Mouse (Mus musculus): ENCODE data around the gene Tkt.

The Tkt gene

DNA sequence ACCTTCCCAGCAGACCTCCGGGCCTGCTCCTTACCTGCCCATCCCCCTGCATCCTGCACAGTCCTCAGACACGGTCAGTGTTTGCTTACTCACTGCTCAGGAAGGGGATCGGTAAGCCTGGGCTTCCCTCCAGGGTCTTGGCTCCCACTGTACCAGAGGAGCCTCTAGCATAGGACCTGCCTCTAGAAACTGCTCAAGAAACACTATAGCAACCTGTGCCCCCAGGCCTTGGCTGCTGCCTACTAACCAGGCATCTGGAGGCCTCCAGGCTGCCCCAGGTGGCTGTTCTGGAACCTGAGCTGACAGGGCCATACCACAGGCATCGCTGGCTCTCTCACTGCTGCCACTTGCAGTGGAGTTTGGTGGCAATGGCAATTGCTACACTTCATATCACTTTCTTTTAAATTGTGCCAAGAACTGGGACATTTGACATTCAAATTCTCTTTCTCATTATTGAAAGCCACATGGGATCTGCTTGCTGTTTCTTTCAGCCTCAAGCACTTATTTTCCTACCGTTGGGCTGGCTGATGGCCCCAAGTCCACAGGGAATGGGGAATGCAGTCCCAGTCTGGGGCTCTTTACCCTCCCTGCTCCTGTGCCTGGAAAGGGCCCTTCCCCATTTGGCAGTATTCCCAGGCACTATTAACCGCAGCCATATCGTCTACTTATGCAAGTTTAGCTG, 38.8 kb downstream of the Tkt start:
- DNase-seq, result no peak

DNA sequence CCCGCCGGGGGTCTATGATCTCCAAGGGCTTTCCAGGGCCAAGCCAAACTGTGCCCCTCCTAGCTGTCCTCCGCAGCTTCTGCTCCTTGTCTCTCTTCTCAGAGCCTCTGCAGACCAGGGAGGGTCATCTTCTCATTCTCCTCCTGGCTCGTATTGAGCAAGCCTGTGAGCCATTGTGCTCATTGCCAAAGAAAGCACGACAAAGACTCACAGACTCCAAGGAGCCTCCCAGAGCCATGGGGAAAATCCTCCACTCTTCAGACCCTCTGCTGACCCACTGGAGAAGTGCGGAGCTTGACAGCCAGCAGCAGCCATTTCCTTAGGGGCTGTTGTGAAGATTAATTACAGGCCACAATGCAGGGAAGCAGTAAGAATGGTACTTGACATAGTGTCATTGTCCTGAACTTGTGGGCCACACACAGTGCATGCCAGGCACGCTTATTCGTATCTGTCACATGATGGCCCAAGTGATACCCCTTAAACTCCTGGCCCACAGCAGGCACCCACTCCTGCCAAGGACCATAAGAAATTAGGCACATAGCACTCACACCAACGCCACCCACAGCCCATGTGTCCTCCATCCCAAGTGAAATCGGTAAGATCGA, 42.0 kb downstream of the Tkt start:
- no peak for DNase-seq

DNA sequence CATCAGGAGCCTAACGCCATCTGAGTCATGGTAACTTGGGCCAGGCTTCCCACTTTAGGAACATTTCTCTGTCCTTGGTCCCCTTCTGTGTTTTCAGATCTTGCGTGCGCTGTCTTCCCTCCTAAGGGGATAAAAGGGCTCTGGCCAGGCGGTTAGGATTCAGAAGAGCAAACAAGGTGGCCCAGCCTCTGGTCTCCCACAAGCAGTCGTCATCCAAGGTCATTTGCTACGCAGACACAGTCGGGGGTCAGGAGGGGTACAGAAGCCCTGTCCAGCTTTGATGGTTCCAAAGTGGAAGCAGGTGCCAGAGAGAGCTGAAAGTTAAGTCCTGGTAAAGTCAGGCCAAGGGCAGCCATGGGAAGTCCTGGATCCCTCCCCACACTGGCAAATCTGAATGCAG, 42.8 kb downstream of the Tkt start:
- no peak for DNase-seq

DNA sequence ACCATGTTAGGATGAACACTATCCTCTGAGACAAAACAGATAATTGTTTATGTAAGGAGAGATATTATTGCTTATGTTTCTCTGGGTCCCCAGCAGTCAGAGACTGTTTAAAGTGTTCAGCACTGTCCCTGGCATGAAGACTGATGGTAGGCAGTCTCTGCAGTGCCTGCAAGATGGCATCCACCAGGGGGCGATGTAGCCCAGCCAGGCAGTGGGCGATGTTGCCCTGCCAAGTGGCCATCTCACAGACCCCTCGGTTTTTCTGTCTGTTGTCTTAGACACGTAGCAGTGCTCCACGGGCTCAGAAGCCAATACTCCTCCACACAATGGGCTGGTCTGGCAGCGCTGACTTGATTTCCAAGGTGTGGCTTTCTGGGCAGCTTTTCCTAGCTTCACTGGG, 43.3 kb downstream of the Tkt start:
- peak; percentile 60 for DNase-seq

DNA sequence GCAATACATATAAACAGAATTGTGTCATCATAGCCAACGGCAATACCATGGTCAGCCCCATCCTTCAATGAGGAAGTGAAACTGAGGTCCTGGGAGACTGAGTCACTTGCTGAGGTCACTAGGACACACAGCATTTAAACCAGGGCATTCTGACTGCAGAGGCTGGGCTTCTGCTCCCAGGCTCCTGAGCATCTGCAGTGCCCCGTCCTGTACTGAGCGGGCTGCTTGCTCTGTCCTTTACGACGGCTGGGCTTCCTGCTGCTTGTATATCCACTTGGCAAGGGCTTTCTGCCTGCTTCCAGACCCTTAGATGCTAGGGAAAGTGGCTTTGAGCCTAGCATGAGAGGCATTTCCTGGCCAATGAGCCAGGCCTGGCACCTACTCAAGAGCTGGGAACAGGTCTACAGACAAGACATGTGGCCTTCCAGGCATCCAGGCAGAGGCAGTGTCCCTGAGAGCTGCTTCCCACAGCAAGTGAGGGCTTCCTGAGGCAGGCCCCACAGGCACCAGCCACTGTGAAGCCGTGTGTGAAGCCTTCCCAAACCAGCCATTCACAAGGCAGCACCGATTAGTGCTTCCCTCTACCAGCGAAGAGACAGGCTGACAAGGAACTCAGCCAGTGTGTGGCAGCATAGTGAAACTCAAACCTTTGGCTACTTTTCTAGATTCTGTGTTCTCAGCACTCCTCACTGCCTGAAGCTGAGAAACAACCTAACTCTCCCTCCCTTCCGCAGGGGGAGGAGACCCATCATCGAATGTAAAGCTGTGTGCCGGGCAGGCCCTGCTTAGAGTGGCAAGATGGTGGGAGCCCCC, 45.3 kb downstream of the Tkt start:
- peak; percentile 40 for DNase-seq

DNA sequence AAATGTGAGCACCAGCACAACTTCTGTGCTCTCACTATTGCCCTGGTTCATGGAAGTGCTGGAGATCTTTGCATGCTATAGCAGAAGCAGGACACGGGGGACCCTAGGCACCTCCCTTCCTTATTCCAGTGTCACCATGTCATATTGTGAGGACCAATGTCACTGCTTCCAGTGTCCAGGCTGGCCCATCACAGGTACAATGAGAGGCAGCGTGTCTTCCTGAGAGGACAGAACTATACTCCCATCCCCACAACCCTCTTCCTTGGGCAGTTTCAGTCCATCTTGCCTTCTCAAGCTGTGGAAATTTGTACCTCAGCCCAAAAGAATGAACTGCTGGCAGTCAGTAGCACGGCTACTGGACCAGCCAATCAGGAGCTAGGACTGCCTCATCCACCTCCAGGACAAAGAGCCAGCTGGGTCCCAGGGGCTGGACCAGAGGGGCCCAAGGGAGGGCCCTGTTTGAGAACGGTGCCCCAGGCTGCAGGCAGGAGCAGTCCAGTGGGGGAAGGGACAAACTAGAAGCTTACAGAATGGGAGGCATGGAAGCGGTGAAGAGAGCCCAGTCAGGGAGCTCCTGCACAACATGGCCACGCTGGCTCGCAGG, 46.0 kb downstream of the Tkt start:
- DNase-seq, result peak; percentile 47

DNA sequence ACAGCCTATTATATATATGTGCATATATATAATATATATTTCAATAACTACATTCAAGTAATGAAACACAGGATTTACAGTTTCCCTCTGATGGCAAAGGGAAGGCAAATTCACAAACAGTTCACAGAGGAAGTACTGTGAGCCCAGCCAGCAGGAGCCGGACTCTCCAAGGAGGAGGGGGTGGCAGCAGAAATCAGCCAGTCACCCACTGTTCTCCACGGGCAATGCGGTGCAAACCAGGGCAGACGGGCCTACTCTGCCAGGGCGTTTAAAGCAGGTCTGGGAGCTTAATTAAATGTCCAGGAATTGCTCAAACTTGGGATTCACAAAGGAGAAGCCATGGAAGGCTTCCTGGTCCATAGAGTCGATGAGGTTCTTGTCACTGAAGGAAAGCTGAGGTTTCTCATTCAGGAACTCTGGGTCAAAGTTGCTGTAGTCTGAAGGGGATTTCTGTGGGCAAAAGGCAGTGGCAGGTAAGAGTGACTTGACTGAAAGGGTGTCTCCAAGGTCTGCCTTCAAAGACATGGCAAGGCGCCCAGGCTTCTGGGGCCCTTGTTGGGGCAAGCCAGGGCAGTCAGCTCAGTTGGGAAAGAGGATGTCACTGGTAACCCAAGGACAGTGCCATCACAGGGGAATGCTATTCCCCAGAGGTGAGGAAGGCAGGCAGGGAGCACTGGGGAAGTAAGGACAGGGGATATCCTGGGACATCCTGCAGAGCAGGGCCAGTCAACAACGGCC, 47.6 kb downstream of the Tkt start:
- no peak for DNase-seq

DNA sequence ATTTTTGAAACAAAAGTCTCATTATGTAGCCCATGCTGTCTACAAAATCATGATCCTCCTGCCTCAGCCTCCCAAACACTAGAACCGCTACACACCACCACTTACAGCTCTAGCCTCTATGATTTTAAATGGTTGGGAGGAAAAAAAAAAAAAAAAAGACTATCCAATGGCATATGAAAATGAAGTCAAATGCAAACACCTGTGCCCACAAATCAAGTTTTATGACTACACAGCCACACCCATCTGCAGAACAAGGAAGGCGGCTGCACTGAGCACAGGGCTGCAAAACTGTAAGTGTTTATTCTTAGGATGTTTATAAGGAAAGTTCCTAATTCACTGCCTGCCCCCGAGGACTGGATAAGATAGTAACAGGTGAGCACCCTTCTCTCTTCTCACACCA, 48.2 kb downstream of the Tkt start:
- DNase-seq, result no peak

DNA sequence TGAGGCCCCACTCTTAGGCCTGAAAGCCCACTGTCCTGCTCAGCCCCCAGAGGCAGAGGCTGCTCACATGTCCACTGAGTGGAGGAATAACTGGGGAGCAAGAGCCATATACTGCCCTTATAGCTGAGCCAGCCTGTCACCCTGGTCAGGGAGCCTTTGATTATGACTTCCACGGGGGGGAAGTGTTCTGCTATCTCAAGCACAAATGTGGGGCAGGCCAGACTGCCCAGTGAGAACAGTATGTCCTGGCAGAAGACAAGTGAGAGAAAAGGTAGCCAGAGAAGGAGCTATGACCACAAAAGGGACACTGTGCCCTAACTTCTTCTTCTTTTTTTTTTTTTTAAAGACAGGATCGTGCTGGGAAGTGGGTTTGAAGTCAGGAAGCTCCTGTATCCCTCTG, 49.0 kb downstream of the Tkt start:
- DNase-seq, result no peak

DNA sequence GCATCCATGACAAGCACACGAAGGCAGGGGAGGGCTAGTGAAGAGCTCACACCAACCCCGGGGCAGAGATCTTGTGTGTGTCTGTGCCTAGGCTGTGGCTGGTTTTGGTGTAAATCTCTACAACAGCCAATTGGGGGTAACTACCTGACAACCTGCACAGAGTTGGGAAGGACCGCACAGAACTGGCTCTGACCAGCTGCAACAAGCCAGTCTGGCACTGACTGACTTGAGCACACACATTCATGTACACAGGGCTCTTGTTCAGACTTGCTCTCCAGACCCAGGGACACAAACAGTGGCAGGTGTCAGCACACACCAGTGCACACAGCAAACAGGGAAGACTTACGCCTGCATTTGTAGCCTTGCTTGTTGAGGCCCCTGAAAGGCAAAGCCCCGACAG, 58.7 kb downstream of the Tkt start:
- DNase-seq, result no peak

DNA sequence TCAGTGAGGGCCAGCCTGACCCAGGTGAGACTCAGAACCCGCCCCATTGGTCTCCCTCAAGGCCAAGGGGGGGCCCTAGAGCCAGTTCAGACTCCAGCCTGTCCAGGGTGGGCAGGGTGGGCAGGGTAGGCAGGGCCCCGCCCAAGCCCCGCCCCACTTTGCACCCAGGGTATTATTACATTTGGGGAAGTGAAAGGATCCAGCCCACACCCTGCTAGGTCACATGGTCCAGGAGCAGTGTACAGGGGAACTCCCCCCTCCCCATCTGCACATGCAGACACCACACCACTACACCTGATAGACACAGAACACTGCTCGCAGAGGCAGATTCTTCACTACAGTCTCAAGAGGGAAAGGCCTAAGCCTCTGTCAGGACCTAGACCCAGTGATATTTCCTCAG, 59.5 kb downstream of the Tkt start:
- no peak for DNase-seq

DNA sequence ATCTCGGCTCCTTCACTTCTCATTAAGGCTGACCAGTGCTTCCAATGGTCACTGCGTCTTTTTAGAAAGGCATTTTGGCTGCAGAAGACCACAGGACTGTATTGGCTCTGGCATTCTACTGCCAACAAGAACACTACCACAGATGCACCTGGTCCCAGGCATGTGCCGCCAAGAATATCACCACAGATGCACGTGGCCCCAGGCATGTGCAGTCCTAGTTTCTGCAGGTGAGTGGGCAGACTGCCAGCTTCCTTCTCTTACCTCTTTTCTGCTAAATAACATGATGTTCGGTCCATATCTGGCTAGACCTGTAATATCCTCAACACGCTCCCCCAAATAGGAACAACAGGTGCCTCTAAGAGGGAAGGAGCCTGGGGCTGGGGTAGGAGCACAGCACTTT, 60.0 kb downstream of the Tkt start:
- no peak for DNase-seq

DNA sequence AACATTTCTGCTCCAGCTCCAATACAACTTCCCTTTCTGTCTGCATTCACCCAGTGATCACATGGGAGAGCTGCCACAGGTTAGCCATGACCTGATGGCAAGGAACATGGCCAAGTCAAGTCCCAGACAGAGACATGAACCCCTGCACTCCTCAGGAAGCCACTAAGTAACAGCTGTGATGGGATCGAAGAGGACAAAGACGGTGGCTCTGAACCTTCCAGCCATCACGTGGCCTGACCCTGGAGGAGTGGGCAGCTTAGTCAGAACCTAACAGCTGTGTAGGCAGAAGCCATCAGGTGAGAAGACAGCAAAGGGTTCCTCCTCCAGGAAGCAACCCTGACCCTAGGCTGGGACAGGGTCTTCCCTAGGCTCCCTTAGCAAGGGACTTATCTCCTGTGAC, 61.3 kb downstream of the Tkt start:
- DNase-seq, result no peak

DNA sequence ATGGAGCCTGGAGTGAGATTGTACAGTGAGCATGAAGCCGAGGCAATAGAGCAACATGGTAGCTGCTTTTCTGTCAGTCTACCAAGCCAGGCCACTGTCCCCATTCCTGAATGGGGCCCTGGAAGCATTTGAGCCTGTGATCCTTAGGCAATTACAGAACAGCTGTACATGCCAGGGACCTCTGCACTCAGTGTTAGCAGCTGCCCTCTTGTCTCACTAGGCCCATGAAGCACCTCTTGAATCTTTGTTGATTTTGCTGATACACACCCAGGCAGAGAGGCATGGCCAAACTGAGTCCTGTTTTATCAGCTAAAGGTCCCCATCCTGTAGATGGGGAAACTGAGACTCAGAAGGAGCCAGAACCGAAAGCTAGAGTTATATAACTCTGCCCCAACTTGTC, 62.1 kb downstream of the Tkt start:
- DNase-seq, result no peak

DNA sequence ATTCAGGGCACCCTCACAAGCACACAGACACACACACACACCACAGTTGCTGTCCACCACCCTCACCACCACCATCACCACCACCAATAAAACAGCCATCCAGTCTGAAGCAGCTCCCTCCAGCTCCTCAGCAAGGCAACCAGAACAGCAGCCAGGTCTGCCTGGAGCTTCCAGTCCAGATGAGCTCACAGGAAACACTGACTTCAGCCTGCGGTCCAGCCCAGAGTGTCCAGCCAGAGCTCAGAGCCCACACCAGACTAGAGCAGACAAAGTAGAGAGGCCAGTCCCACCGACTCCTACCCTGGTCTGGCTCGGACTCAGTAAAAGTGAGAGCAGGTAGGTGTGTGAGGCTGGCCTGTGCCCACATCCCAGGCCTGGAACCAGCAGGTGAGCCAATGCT, 62.8 kb downstream of the Tkt start:
- no peak for DNase-seq

DNA sequence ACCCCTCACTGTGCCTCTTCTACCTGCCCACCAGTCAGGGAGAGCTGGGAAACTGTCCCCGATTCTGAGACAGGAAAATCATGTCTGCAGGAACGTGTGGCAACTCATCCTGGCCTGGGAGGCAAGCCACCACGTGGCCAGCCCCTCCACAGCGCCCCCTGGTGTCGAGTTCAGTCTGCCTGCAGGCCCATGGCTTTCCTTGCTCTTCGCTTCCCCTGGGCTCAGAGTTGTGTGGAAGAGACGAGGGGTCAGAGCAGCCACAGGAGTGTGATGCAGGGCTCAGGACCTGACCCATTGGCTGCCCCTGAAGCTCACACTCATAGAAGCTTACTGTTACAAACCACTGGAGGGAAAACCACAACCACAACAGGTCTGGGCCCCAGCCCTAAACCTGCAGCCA, 64.4 kb downstream of the Tkt start:
- no peak for DNase-seq

DNA sequence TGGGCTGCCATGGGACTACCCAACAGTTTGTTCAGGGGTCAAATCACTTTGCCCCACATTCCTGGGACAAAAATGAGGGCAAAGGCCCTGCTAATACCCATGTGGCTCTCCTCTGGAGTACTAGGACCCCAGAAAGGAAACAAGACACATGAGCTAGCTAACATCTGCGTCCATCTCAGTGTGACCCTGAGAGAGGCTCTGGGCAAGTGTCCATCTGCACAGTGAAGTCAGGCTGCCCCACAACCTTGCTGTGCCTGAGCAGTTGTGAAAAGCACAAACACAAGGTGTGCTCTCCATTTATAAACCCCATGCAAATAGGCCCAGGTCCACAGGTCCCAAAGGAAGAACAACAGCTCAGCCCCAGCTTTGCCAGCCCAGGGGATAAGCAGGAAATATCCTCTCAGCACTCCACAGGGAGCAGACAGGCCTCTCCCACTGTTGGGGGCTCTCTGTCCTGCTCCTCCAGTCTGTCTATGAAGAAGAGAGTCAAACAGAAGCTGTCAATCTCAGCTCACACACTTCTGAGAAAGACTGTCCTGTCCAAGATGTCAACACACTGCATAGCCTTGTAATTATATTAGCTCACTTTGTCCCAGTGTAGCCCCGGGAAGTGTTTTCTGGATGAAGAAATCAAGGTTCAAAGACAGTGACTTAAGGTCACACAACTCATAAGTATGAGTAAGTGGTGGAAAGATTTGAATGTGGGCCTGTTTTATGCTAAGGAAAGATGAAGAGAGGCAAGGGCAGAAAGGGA, 65.0 kb downstream of the Tkt start:
- no peak for DNase-seq

DNA sequence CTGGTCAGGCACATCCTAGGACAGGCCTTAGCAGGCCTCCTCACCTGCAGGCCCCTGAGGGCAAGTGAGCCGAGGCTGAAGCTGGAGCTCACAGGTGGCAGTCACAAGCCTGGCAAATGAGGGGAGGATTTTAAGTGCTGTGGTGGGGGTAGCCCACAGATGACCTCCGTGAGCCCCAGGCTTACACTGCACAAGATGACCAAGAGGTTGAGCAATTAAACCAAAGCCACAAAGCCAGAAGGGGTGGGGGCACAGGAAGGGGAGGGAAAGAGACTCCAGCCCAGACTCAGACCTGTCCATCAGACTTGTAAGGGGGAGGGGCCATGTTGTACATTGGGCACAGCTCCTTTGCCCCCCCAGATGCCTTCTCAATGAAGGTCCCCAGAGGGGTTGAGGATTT, 68.6 kb downstream of the Tkt start:
- no peak for DNase-seq

DNA sequence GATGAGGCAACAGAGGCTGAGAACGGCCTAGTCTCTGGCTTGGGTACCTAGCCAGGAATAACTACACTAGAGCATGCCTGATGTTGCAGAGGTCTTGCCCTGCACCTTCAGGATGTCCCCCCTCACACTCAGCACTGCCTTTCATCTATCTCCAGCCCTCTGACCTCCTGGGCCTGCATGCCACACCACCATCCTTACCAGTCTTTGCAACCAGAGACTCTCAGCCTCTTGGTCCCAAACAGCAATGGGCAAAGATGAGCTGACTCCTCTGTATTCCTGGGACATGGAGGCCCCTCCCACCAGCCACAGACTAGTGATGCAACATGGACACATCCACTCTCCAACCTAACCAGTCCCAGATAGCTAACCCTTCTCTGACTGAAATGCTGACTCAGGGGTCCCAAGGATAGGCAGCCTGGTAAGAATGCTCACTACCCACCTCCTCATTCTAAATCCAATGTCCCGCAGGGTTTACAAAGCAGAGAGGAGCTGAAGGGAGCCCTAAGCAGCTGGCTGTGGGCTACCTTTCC, 70.7 kb downstream of the Tkt start:
- DNase-seq, result no peak

DNA sequence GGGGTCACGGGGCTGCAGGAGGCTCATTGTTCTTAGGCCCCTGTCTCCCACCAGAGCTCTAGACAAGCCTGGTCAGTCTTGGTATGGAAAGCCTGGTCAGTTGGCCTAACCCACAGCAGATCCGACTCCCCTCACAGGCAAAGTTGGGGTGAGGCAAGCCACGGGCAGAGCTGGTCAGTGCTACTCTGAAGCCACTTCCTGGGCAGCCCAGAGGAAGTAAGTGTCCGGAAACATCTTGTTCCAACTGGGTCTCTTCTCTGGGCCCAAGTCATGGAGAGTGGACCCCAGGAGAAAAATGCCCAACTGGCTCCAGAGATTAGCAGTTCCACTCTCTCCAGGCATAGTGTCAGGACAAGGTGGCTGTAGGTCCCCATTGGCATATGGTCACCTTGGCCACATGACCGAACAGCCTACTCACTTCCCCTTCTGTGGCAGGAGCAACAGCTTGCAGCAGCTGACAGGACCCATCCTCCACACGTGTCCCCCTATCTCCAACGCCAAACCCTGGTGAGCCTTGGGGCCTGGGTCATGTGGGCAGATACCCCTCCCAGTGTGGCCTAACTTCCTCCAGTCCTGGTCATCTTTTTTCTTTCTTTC, 71.9 kb downstream of the Tkt start:
- DNase-seq, result peak; percentile 69

DNA sequence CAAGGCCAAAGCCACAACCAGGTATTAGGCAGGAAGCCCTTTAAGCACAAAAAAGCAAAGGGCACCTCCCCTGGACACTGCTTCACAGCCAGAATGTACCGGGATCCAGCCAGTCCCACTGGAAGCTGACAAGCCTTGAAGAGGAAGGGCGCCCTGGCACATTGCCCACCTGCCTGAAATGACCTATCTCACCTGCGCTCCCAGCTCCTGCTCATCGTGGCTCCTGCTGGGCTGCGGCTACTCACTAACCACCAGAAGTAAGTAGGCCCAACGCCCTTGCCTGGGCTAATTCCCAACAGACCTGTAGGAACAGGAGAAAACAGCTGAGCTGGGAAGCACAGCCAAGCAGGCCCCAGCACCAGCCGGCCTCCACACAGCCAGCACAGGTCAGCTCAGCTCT, 74.0 kb downstream of the Tkt start:
- DNase-seq, result no peak

DNA sequence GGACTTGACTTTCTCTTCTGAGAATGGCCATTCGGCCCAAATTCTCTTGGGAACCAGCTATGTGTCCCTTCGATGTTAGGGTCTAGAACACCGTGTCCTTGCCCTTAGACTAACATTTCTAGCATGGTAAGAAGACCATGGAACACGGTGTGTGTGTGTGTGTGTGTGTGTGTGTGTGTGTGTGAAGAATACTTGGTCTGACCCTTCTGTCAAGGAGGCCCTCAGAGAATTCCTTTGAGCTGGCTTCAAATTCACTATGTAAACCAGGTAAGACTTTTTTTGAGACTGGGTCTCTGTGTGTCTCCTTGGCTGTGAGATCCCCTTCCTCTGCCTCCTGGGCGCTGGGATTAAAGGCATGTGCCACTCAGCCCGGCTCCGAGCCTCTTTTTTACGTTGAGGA, 74.4 kb downstream of the Tkt start:
- no peak for DNase-seq

All from layer of hippocampus, adult 9-11 months (tissue).